Mouse (Mus musculus): ENCODE measurements around the gene Bicd2. TPM values are rescaled to one million over a fixed set of nuclear protein-coding genes. Genes with fewer than 3 reads are reported as not detected.

The Bicd2 gene
- polyA plus RNA-seq, 1 experiment from 2014 or later: 19.2 TPM

DNA sequence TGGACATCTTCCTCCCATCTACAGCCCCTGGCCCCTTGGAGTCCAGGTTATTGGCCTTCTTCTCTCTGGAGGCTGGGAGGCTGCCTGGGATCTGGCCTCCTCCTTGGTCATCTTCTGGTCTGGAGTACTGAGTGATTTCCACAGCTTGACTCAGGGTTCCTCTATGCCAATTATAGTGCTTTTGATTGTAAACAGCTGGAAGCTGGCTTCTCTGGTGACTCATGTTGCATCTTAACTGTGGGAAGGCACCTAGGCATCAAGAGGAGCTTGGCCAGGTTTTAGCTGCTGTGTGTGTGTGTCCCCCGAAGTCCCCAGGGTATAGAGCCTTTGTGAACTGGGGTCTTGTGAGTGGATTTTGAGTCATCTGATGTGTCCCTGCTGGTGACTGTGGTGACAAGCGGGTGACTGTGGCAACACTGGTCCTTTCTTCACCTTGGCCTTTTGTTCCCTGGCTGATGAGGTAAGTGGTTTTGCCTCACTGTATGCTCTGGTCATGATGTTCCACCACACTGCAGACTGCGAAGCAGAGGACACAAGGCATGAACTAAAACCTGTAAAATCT lies 53.6 kb downstream of the Bicd2 start:
- H3K9ac ChIP-seq (ENCODE audit: low read length): no peak overlapping the region
- H3K4me1 ChIP-seq (ENCODE audit: control insufficient read depth, insufficient read depth, low read length): no peaks in the 10 kb centered on the region
- H3K4me2 ChIP-seq (ENCODE audit: low read length): no peak overlapping the region
- WGBS: 99% methylated on average over 3 of the region's 3 CpGs
- no peaks in the 10 kb centered on the region for H3K27me3 ChIP-seq (replicated peaks; ENCODE audit: control insufficient read depth, insufficient read depth, low read length)
- no peaks in the 10 kb centered on the region for H3K9me3 ChIP-seq (replicated peaks; ENCODE audit: control insufficient read depth, low read length)
- DNase-seq (ENCODE audit: low spot score): no peak
- no peak for ATAC-seq
- no peak overlapping the region for H3K4me3 ChIP-seq (ENCODE audit: low read depth, low read length)
- 0 out of 2 replicates have a peak, but pooled peaks cover 6% of the 10 kb centered on the region for H3K36me3 ChIP-seq (ENCODE audit: control insufficient read depth, insufficient read depth, low read length)
- no peak overlapping the region for H3K27ac ChIP-seq (ENCODE audit: low read depth, low read length)

- no peaks in the 10 kb centered on the region for H3K4me1 ChIP-seq (ENCODE audit: control insufficient read depth, insufficient read depth, low read length)
- no peak overlapping the region for H3K27ac ChIP-seq (ENCODE audit: low read depth, low read length)
- no peaks in the 10 kb centered on the region for H3K36me3 ChIP-seq (ENCODE audit: control insufficient read depth, insufficient read depth, low read length)
- no peak overlapping the region for H3K4me3 ChIP-seq (ENCODE audit: low read depth, low read length)
- no peaks in the 10 kb centered on the region for H3K27me3 ChIP-seq (replicated peaks; ENCODE audit: control insufficient read depth, insufficient read depth, low read length)
- WGBS: 91% methylated on average over 1 of the region's 1 CpGs
- no peaks in the 10 kb centered on the region for H3K9me3 ChIP-seq (replicated peaks; ENCODE audit: control insufficient read depth, low read length)
- H3K4me2 ChIP-seq (ENCODE audit: low read length): no peak overlapping the region
- no peak for ATAC-seq
- H3K9ac ChIP-seq (ENCODE audit: low read length): no peak overlapping the region
- DNase-seq (ENCODE audit: low spot score): no peak
Observed at GRCm38 (mm10) chr13:49396798-49397197, 55.4 kb downstream of the Bicd2 start.

- WGBS: 91% methylated on average over 8 of the region's 8 CpGs
- Histone ChIP-seq H3K27ac (ENCODE audit: low read depth, low read length) (no peak overlapping the region), H3K4me2 (ENCODE audit: low read length) (no peak overlapping the region), H3K9me3 (replicated peaks; ENCODE audit: control insufficient read depth, low read length) (no peaks in the 10 kb centered on the region), H3K4me1 (ENCODE audit: control insufficient read depth, insufficient read depth, low read length) (no peaks in the 10 kb centered on the region), H3K4me3 (ENCODE audit: low read depth, low read length) (no peak overlapping the region), H3K36me3 (ENCODE audit: control insufficient read depth, insufficient read depth, low read length) (no peaks in the 10 kb centered on the region), H3K9ac (ENCODE audit: low read length) (no peak overlapping the region), H3K27me3 (replicated peaks; ENCODE audit: control insufficient read depth, insufficient read depth, low read length) (no peaks in the 10 kb centered on the region)
- ATAC-seq (no peak), DNase-seq (ENCODE audit: low spot score) (no peak)
Observed at GRCm38 (mm10) chr13:49398191-49398590, 56.8 kb downstream of the Bicd2 start.

GRCm38 (mm10) chr13:49400139-49400538 lies 58.8 kb downstream of the Bicd2 start:
- H3K9me3 ChIP-seq (replicated peaks; ENCODE audit: control insufficient read depth, low read length): no peaks in the 10 kb centered on the region
- H3K27me3 ChIP-seq (replicated peaks; ENCODE audit: control insufficient read depth, insufficient read depth, low read length): no peaks in the 10 kb centered on the region
- H3K4me2 ChIP-seq (ENCODE audit: low read length): no peak overlapping the region
- ATAC-seq (peak; percentile 61; the same call in 1 of the 2 replicates), DNase-seq (ENCODE audit: low spot score) (peak; percentile 64)
- no peak overlapping the region for H3K4me3 ChIP-seq (ENCODE audit: low read depth, low read length)
- H3K27ac ChIP-seq (ENCODE audit: low read depth, low read length): no peak overlapping the region
- no peaks in the 10 kb centered on the region for H3K4me1 ChIP-seq (ENCODE audit: control insufficient read depth, insufficient read depth, low read length)
- H3K36me3 ChIP-seq (ENCODE audit: control insufficient read depth, insufficient read depth, low read length): no peaks in the 10 kb centered on the region
- 65% methylated on average over 6 of the region's 6 CpGs for WGBS
- no peak overlapping the region for H3K9ac ChIP-seq (ENCODE audit: low read length)

- Histone ChIP-seq H3K4me1 (ENCODE audit: control insufficient read depth, insufficient read depth, low read length) (no peaks in the 10 kb centered on the region), H3K27ac (ENCODE audit: low read depth, low read length) (no peak overlapping the region), H3K9me3 (replicated peaks; ENCODE audit: control insufficient read depth, low read length) (no peaks in the 10 kb centered on the region), H3K4me3 (ENCODE audit: low read depth, low read length) (no peak overlapping the region), H3K9ac (ENCODE audit: low read length) (no peak overlapping the region), H3K27me3 (replicated peaks; ENCODE audit: control insufficient read depth, insufficient read depth, low read length) (no peaks in the 10 kb centered on the region), H3K4me2 (ENCODE audit: low read length) (no peak overlapping the region), H3K36me3 (ENCODE audit: control insufficient read depth, insufficient read depth, low read length) (no peaks in the 10 kb centered on the region)
- 76% methylated on average over 2 of the region's 2 CpGs for WGBS
- ATAC-seq: no peak
- DNase-seq (ENCODE audit: low spot score): no peak
Observed at GRCm38 (mm10) chr13:49402628-49403027, 61.2 kb downstream of the Bicd2 start.

DNA sequence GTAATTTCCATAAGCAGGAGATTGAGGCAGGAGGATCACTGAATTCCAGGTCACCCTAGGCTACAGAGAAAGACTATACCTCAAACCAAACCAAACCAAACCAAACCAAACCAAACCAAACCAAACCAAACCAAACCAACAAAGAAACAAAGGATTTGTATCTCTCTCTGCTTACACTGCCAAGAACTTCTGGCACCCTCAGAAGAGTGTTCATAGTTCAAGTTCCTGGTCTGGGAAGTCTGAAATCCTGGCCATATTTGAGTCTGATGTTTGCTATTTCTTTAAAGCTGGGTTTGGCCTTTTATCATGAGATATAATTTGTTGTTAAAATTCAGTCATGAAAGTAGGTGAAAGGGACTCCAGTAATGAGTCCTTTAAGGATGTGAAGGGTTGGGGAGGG lies 66.4 kb downstream of the Bicd2 start:
- Histone ChIP-seq H3K4me2 (ENCODE audit: low read length) (no peak overlapping the region), H3K4me3 (ENCODE audit: low read depth, low read length) (no peak overlapping the region), H3K36me3 (ENCODE audit: control insufficient read depth, insufficient read depth, low read length) (no peaks in the 10 kb centered on the region), H3K4me1 (ENCODE audit: control insufficient read depth, insufficient read depth, low read length) (no peaks in the 10 kb centered on the region), H3K27me3 (replicated peaks; ENCODE audit: control insufficient read depth, insufficient read depth, low read length) (no peaks in the 10 kb centered on the region), H3K9me3 (replicated peaks; ENCODE audit: control insufficient read depth, low read length) (no peaks in the 10 kb centered on the region), H3K27ac (ENCODE audit: low read depth, low read length) (no peak overlapping the region), H3K9ac (ENCODE audit: low read length) (no peak overlapping the region)
- ATAC-seq (no peak), DNase-seq (ENCODE audit: low spot score) (no peak)

GRCm38 (mm10) chr13:49420754-49421605 lies 79.6 kb downstream of the Bicd2 start, which contains the start of gene Ippk:
Gene Ippk, plus strand, starts transcription at chr13:49421249.
- Histone ChIP-seq H3K4me1 (ENCODE audit: control insufficient read depth, insufficient read depth, low read length) (peaks cover 20% of the 10 kb centered on the region), H3K4me2 (ENCODE audit: low read length) (peak within 1 kb of the TSS; percentile 98), H3K9ac (ENCODE audit: low read length) (peak within 1 kb of the TSS; percentile 85), H3K9me3 (replicated peaks; ENCODE audit: control insufficient read depth, low read length) (no peaks in the 10 kb centered on the region), H3K27ac (ENCODE audit: low read depth, low read length) (peak within 1 kb of the TSS; percentile 74), H3K36me3 (ENCODE audit: control insufficient read depth, insufficient read depth, low read length) (no peaks in the 10 kb centered on the region), H3K27me3 (replicated peaks; ENCODE audit: control insufficient read depth, insufficient read depth, low read length) (no peaks in the 10 kb centered on the region), H3K4me3 (ENCODE audit: low read depth, low read length) (peak within 1 kb of the TSS; percentile 84)
- DNase-seq (ENCODE audit: low spot score) (peak; percentile 99), ATAC-seq (peak; percentile 98)
- under 1% methylated on average over 69 of the region's 69 CpGs for WGBS

DNA sequence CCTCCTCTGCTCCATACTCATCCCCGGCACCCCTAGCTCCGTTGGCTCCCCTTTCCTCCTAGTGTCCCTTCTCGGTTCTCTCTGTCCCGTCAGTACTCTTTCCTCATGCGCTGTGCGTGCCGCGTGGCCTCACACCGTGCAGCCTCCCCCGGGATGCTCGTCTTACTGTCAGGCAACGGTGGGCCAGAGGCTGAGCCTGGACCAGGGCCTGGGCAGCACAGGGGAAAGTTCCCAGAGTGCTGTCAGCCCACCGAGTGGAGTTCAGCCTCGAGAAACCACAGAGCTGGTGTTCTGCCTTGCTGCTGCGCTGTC lies 80.2 kb downstream of the Bicd2 start:
- no peaks in the 10 kb centered on the region for H3K36me3 ChIP-seq (ENCODE audit: control insufficient read depth, insufficient read depth, low read length)
- peak overlapping the region; percentile 98 for H3K4me2 ChIP-seq (ENCODE audit: low read length)
- WGBS: 1% methylated on average over 15 of the region's 15 CpGs
- peak; percentile 11 for DNase-seq (ENCODE audit: low spot score)
- H3K9me3 ChIP-seq (replicated peaks; ENCODE audit: control insufficient read depth, low read length): no peaks in the 10 kb centered on the region
- H3K4me1 ChIP-seq (ENCODE audit: control insufficient read depth, insufficient read depth, low read length): peaks cover 20% of the 10 kb centered on the region
- H3K4me3 ChIP-seq (ENCODE audit: low read depth, low read length): peak overlapping the region; percentile 84
- H3K9ac ChIP-seq (ENCODE audit: low read length): peak overlapping the region; percentile 85
- H3K27me3 ChIP-seq (replicated peaks; ENCODE audit: control insufficient read depth, insufficient read depth, low read length): no peaks in the 10 kb centered on the region
- H3K27ac ChIP-seq (ENCODE audit: low read depth, low read length): 0 out of 2 replicates have a peak overlapping the region, but pooled peaks have one; percentile 44
- no peak; the same call in 1 of the 2 replicates for ATAC-seq

DNA sequence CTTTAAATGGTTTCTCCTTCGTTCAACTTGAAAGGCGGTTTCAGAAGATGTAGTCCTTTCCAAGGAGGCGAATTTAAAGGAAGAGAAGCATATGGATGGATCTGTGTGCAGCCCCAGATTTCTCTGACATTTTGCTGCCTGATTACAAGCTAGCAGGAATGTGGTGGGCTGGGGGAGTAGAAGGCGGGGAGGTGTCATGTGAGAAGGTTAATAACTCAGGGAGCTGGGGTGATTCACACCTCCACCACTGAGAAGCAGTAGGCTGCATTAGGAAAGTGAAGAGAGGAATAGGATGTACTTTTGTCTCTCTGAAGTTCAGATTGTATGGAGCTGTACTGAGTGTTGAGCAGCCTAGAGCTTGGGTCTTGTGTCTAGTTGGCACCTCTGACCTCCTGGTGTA lies 80.6 kb downstream of the Bicd2 start:
- WGBS: 36% methylated on average over 4 of the region's 4 CpGs
- Histone ChIP-seq H3K36me3 (ENCODE audit: control insufficient read depth, insufficient read depth, low read length) (no peaks in the 10 kb centered on the region), H3K27me3 (replicated peaks; ENCODE audit: control insufficient read depth, insufficient read depth, low read length) (no peaks in the 10 kb centered on the region), H3K4me2 (ENCODE audit: low read length) (peak overlapping the region; percentile 98), H3K4me3 (ENCODE audit: low read depth, low read length) (peak overlapping the region; percentile 84), H3K9me3 (replicated peaks; ENCODE audit: control insufficient read depth, low read length) (no peaks in the 10 kb centered on the region), H3K27ac (ENCODE audit: low read depth, low read length) (no peak overlapping the region), H3K4me1 (ENCODE audit: control insufficient read depth, insufficient read depth, low read length) (peaks cover 20% of the 10 kb centered on the region), H3K9ac (ENCODE audit: low read length) (peak overlapping the region; percentile 85)
- DNase-seq (ENCODE audit: low spot score) (no peak), ATAC-seq (no peak)
